Mouse (Mus musculus): ENCODE data around the gene Map1s.

GRCm38 (mm10) chr8:70905463-70905830, 285 bp upstream of the Map1s start:
- no peak for TF ChIP-seq GATA1 (IDR thresholded peaks at IDR 0.05; ENCODE audit: low read length)
- TF ChIP-seq TAL1 (IDR thresholded peaks at IDR 0.05; ENCODE audit: low read length), result no peak
